Mouse (Mus musculus) stomach, postnatal 0 days (tissue): ENCODE data around the gene Hs6st1.

Experiments used
- CTCF ChIP-seq: IDR thresholded peaks from 2 replicates; pipeline ENCODE4 v1.5.1; 2016; ENCODE audit warnings: antibody characterized with exemption, low read depth, mild to moderate bottlenecking, moderate library complexity
- EP300 ChIP-seq: optimal IDR thresholded peaks from 2 replicates; pipeline ENCODE3; 2016; ENCODE audit warnings: antibody characterized with exemption

DNA sequence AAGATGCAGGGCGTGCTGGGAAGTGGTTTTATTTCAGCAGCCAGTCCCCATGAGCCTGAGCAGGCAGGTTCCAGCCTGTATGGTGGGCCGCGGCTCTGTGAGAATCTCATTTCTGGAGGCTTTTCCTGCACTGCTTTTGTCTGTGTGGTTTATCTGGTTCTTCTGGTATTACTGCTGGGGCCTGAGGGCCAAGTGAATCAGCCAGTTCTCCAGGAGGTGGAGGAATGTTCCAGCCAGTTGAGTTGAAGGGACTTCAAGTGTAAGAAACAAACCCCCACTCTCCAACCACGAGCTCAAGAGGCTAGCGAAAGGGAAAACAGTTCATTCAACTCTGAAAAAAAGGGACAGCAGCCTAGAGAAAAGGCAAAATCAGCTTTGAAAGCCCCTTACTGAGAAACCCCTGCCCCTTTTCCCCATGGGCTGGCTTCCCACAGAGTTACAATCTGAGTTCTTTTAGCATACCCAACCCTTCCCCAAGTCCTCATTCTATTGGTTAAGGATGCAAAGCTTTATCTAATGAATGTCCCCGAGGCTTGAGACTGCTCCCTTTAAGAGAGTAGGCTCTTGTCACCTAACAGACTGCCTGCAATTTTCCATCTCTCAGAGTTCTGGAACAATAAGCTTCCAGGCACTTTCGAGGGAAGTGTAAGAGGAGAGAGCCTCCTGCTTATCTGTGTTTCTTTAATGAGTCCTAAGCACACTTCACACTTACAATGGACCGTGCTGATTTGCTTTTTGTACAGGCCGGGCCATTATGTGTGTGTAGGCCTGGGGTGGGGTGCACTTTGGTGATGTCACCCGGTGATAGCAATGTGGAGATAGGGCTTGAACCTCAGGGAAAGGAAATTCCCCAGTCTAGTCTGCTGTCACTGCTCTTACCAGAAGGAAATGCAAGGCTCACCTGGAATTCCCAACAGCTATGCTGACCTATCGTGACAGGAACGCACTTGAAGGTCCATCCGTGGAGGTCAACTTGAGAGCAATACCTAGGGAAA, 7.9 kb upstream of the Hs6st1 start:
- TF ChIP-seq CTCF (0 out of 2 replicates have a peak, but pooled peaks have one; percentile 7), EP300 (peak; percentile 78)
